Mouse (Mus musculus) liver, adult 2 months (tissue): ENCODE results near the gene Gm37419.

ENCODE experiments used
- CTCF ChIP-seq: fragments of 200-500 bp; IDR thresholded peaks from 2 replicates; pipeline ENCODE4 v1.5.1; 2011; ENCODE audit warnings: low read depth, low read length, control low read depth
- POLR2A ChIP-seq: fragments of 200-500 bp; IDR thresholded peaks from 2 replicates; pipeline ENCODE4 v1.6.1; 2011; ENCODE audit warnings: low read length, control low read depth; ENCODE audit not compliant: insufficient read depth; ENCODE audit errors: extremely low read depth

GRCm38 (mm10) chr16:23958938-23959337 lies 29.3 kb upstream of the Gm37419 start:
- no peak for TF ChIP-seq POLR2A
- TF ChIP-seq CTCF = no peak
